Mouse (Mus musculus): ENCODE results near the gene Thsd4. TPM values are rescaled to one million over a fixed set of nuclear protein-coding genes. Genes with fewer than 3 reads are reported as not detected.

The Thsd4 gene
- polyA plus RNA-seq, 1 experiment: 0.65 TPM

- no peaks in the 10 kb centered on the region for H3K9me3 ChIP-seq
- no peaks in the 10 kb centered on the region for H3K4me1 ChIP-seq
- no peak overlapping the region for H3K4me3 ChIP-seq (replicated peaks)
- no peak for TF ChIP-seq FLI1 (IDR thresholded peaks at IDR 0.05; ENCODE audit: low read length)
- TF ChIP-seq GATA1 (IDR thresholded peaks at IDR 0.05; ENCODE audit: borderline replicate concordance, low read length): no peak
- H3K36me3 ChIP-seq (replicated peaks; ENCODE audit: low read length): no peaks in the 10 kb centered on the region
- peaks cover 5% of the 10 kb centered on the region for H3K27me3 ChIP-seq (replicated peaks)
These were observed 411.6 kb downstream of the Thsd4 start for GRCm38 (mm10) chr9:60110200-60110599.

- H3K36me3 ChIP-seq (replicated peaks; ENCODE audit: low read length): no peaks in the 10 kb centered on the region
These were observed 415.2 kb downstream of the Thsd4 start for GRCm38 (mm10) chr9:60106683-60107082.

GRCm38 (mm10) chr9:60106106-60106505 is 415.7 kb downstream of the Thsd4 start:
- TF ChIP-seq FLI1 (IDR thresholded peaks at IDR 0.05; ENCODE audit: low read length) (no peak), GATA1 (IDR thresholded peaks at IDR 0.05; ENCODE audit: borderline replicate concordance, low read length) (no peak)
- no peak overlapping the region for H3K4me3 ChIP-seq (replicated peaks)
- peaks cover 4% of the 10 kb centered on the region for H3K27me3 ChIP-seq (replicated peaks)
- H3K4me1 ChIP-seq: no peaks in the 10 kb centered on the region
- no peaks in the 10 kb centered on the region for H3K36me3 ChIP-seq (replicated peaks; ENCODE audit: low read length)
- H3K9me3 ChIP-seq: no peaks in the 10 kb centered on the region

More at GRCm38 (mm10) chr9:60106683-60107082, 415.2 kb downstream of the Thsd4 start:
- Histone ChIP-seq H3K27me3 (replicated peaks) (peaks cover 4% of the 10 kb centered on the region), H3K9me3 (no peaks in the 10 kb centered on the region), H3K4me3 (replicated peaks) (no peak overlapping the region), H3K4me1 (no peaks in the 10 kb centered on the region)
- TF ChIP-seq GATA1 (IDR thresholded peaks at IDR 0.05; ENCODE audit: borderline replicate concordance, low read length) (no peak), FLI1 (IDR thresholded peaks at IDR 0.05; ENCODE audit: low read length) (no peak)

GRCm38 (mm10) chr9:60094211-60094610 is 427.6 kb downstream of the Thsd4 start:
- no peak for TF ChIP-seq GATA1 (IDR thresholded peaks at IDR 0.05; ENCODE audit: borderline replicate concordance, low read length)
- no peak for TF ChIP-seq FLI1 (IDR thresholded peaks at IDR 0.05; ENCODE audit: low read length)
- Histone ChIP-seq H3K4me3 (replicated peaks) (no peak overlapping the region), H3K4me1 (peaks cover 14% of the 10 kb centered on the region), H3K27me3 (replicated peaks) (peaks cover 9% of the 10 kb centered on the region), H3K9me3 (no peaks in the 10 kb centered on the region), H3K36me3 (replicated peaks; ENCODE audit: low read length) (no peaks in the 10 kb centered on the region)

- H3K36me3 ChIP-seq (replicated peaks; ENCODE audit: low read length): no peaks in the 10 kb centered on the region
- no peaks in the 10 kb centered on the region for H3K9me3 ChIP-seq
- TF ChIP-seq FLI1 (IDR thresholded peaks at IDR 0.05; ENCODE audit: low read length) (no peak), GATA1 (IDR thresholded peaks at IDR 0.05; ENCODE audit: borderline replicate concordance, low read length) (no peak)
These were observed 429.4 kb downstream of the Thsd4 start for GRCm38 (mm10) chr9:60092428-60092827.

GRCm38 (mm10) chr9:60089441-60089840 is 432.4 kb downstream of the Thsd4 start:
- TF ChIP-seq GATA1 (IDR thresholded peaks at IDR 0.05; ENCODE audit: borderline replicate concordance, low read length) (no peak), FLI1 (IDR thresholded peaks at IDR 0.05; ENCODE audit: low read length) (no peak)
- H3K36me3 ChIP-seq (replicated peaks; ENCODE audit: low read length): no peaks in the 10 kb centered on the region
- H3K9me3 ChIP-seq: no peaks in the 10 kb centered on the region
- peaks cover 11% of the 10 kb centered on the region for H3K4me1 ChIP-seq
- no peak overlapping the region for H3K4me3 ChIP-seq (replicated peaks)
- H3K27me3 ChIP-seq (replicated peaks): peaks cover 9% of the 10 kb centered on the region

More at GRCm38 (mm10) chr9:60092428-60092827, 429.4 kb downstream of the Thsd4 start:
- no peak overlapping the region for H3K4me3 ChIP-seq (replicated peaks)
- peaks cover 11% of the 10 kb centered on the region for H3K4me1 ChIP-seq
- peaks cover 8% of the 10 kb centered on the region for H3K27me3 ChIP-seq (replicated peaks)

GRCm38 (mm10) chr9:60088101-60088500 is 433.7 kb downstream of the Thsd4 start:
- TF ChIP-seq GATA1 (IDR thresholded peaks at IDR 0.05; ENCODE audit: borderline replicate concordance, low read length): no peak
- no peak overlapping the region for H3K4me3 ChIP-seq (replicated peaks)
- peaks cover 11% of the 10 kb centered on the region for H3K4me1 ChIP-seq
- no peaks in the 10 kb centered on the region for H3K9me3 ChIP-seq
- no peaks in the 10 kb centered on the region for H3K36me3 ChIP-seq (replicated peaks; ENCODE audit: low read length)
- peaks cover 9% of the 10 kb centered on the region for H3K27me3 ChIP-seq (replicated peaks)

GRCm38 (mm10) chr9:60082107-60082581 is 439.7 kb downstream of the Thsd4 start:
- TF ChIP-seq GATA1 (IDR thresholded peaks at IDR 0.05; ENCODE audit: borderline replicate concordance, low read length): no peak
- no peak for TF ChIP-seq FLI1 (IDR thresholded peaks at IDR 0.05; ENCODE audit: low read length)
- H3K4me1 ChIP-seq: no peaks in the 10 kb centered on the region
- no peaks in the 10 kb centered on the region for H3K36me3 ChIP-seq (replicated peaks; ENCODE audit: low read length)
- H3K27me3 ChIP-seq (replicated peaks): peaks cover 2% of the 10 kb centered on the region
- H3K9me3 ChIP-seq: no peaks in the 10 kb centered on the region
- no peak overlapping the region for H3K4me3 ChIP-seq (replicated peaks)

GRCm38 (mm10) chr9:60077761-60078160 is 444.1 kb downstream of the Thsd4 start:
- no peaks in the 10 kb centered on the region for H3K4me1 ChIP-seq
- H3K4me3 ChIP-seq (replicated peaks): no peak overlapping the region
- TF ChIP-seq FLI1 (IDR thresholded peaks at IDR 0.05; ENCODE audit: low read length): no peak
- TF ChIP-seq GATA1 (IDR thresholded peaks at IDR 0.05; ENCODE audit: borderline replicate concordance, low read length): no peak

GRCm38 (mm10) chr9:60076396-60076795 is 445.4 kb downstream of the Thsd4 start:
- Histone ChIP-seq H3K4me1 (no peaks in the 10 kb centered on the region), H3K9me3 (peaks cover 3% of the 10 kb centered on the region; the same call in 1 of the 2 replicates), H3K4me3 (replicated peaks) (no peak overlapping the region), H3K36me3 (replicated peaks; ENCODE audit: low read length) (no peaks in the 10 kb centered on the region), H3K27me3 (replicated peaks) (peaks cover 2% of the 10 kb centered on the region)
- TF ChIP-seq FLI1 (IDR thresholded peaks at IDR 0.05; ENCODE audit: low read length) (no peak), GATA1 (IDR thresholded peaks at IDR 0.05; ENCODE audit: borderline replicate concordance, low read length) (no peak)

More at GRCm38 (mm10) chr9:60077761-60078160, 444.1 kb downstream of the Thsd4 start:
- Histone ChIP-seq H3K9me3 (peaks cover 3% of the 10 kb centered on the region; the same call in 1 of the 2 replicates), H3K36me3 (replicated peaks; ENCODE audit: low read length) (no peaks in the 10 kb centered on the region), H3K27me3 (replicated peaks) (no peaks in the 10 kb centered on the region)
